Mouse (Mus musculus) forebrain, embryonic 15.5 days (tissue): ENCODE measurements around the gene Muc2. TPM values are rescaled to one million over a fixed set of nuclear protein-coding genes. Genes with fewer than 3 reads are reported as not detected.

Experiments
- ATAC-seq: fragments of 200-750 bp; cut with Nextera tagmentation; replicated peaks from 2 replicates; pipeline ENCODE4 v1.8.0; 2017; ENCODE audit warnings: mild to moderate bottlenecking, moderate TSS enrichment, moderate library complexity
- H3K27ac ChIP-seq: fragments of 300-500 bp; sonication (generic); replicated peaks from 2 replicates; pipeline ENCODE4 v1.5.1; 2015; ENCODE audit warnings: mild to moderate bottlenecking, inconsistent platforms
- H3K27me3 ChIP-seq: fragments of 300-500 bp; sonication (generic); 2 replicates; pipeline ENCODE4 v1.6.1; 2015; ENCODE audit warnings: inconsistent platforms
- H3K36me3 ChIP-seq: fragments of 300-500 bp; sonication (generic); 2 replicates; pipeline ENCODE4 v1.6.1; 2015; ENCODE audit warnings: mild to moderate bottlenecking, inconsistent platforms
- H3K4me1 ChIP-seq: fragments of 300-500 bp; sonication (generic); 2 replicates; pipeline ENCODE4 v1.6.1; 2015; ENCODE audit warnings: inconsistent platforms
- H3K4me2 ChIP-seq: fragments of 300-500 bp; sonication (generic); replicated peaks from 2 replicates; pipeline ENCODE4 v1.6.1; 2015; ENCODE audit warnings: mild to moderate bottlenecking, inconsistent platforms
- H3K4me3 ChIP-seq: fragments of 300-500 bp; sonication (generic); 2 replicates; pipeline ENCODE4 v1.5.1; 2015; ENCODE audit warnings: mild to moderate bottlenecking, inconsistent platforms
- H3K9ac ChIP-seq: fragments of 300-500 bp; sonication (generic); replicated peaks from 2 replicates; pipeline ENCODE4 v1.6.1; 2015; ENCODE audit warnings: mild to moderate bottlenecking, inconsistent platforms
- H3K9me3 ChIP-seq: fragments of 300-500 bp; sonication (generic); 2 replicates; pipeline ENCODE4 v1.6.1; 2016; ENCODE audit warnings: inconsistent platforms
- WGBS: fragments of 180-500 bp; shearing (Covaris S2); methylation state at CpG from one replicate; pipeline ENCODE4 v1.1.7; 2015; ENCODE audit warnings: mixed read lengths; 5-methylcytosine and 5-hydroxymethylcytosine counted together
- polyA plus RNA-seq: library from polyadenylated mRNA; unstranded; fragments of >200 nt; fragmentation: Nextera tagmentation; extraction: Ambion mirVana; gene quantifications from 2 replicates; pipeline ENCODE4 v1.2.1, GENCODE M21; 2015

The Muc2 gene
- polyA plus RNA-seq, 1 experiment from 2014 or later, result 0.15 TPM

DNA sequence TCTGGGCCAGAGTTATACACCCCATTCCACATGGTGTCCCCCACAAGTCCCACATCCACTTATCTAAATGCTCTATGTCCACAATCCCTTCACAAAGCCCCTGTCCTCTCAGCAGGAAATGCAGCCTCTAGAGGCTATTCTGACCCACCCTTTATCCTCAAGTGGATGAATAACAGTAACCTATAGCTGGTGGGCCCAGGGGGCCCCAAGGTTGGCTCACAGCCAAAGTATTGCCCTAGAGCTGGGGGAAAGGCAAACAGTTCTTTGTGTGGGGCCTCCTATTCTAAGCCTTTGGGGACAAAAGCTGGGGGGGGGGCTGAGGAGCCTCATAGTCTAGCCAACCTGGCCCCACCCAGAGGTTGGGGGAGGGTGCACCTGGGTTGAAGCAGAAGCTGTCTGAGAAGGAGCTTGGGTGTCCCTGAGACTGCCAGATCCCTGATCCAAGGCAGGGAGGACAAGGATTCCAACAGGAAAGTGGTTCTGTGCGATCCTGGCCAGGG lies 82.0 kb downstream of the Muc2 start:
- H3K36me3 ChIP-seq, result no peaks in the 10 kb centered on the region
- H3K4me2 ChIP-seq, result no peak overlapping the region
- peaks cover 8% of the 10 kb centered on the region for H3K4me1 ChIP-seq
- no peak overlapping the region for H3K4me3 ChIP-seq
- no peak for ATAC-seq
- no peaks in the 10 kb centered on the region for H3K9me3 ChIP-seq
- no peak overlapping the region for H3K27ac ChIP-seq
- 58% methylated on average over 1 of the region's 1 CpGs for WGBS
- H3K27me3 ChIP-seq, result no peaks in the 10 kb centered on the region
- no peak overlapping the region for H3K9ac ChIP-seq

- H3K27ac ChIP-seq, result no peak overlapping the region
- H3K36me3 ChIP-seq, result no peaks in the 10 kb centered on the region
- peaks cover 8% of the 10 kb centered on the region for H3K4me1 ChIP-seq
- no peaks in the 10 kb centered on the region for H3K9me3 ChIP-seq
- WGBS, result 93% methylated on average over 2 of the region's 2 CpGs
- H3K27me3 ChIP-seq, result no peaks in the 10 kb centered on the region
- H3K4me3 ChIP-seq, result no peak overlapping the region
- no peak for ATAC-seq
- no peak overlapping the region for H3K9ac ChIP-seq
- no peak overlapping the region for H3K4me2 ChIP-seq
Observed at GRCm38 (mm10) chr7:141774855-141775254, 84.7 kb downstream of the Muc2 start.

DNA sequence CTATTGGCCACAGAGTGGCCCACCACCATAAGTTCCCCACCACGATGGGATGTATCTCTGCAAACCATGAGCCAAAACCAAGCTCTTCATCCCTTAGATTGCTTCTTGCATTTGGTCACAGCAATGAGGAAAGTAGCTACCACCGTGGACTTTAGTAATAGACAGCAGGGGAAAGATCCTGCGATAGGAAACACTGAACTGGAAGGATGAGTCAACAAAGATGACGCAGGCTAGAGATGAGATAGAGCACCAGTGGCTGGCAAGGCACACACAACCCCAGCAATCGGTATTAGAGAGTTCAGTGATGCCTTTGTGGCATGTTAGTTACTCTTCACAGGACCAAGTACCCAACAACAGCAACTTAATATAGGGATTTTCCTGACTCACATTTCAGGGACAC lies 86.1 kb downstream of the Muc2 start:
- Histone ChIP-seq H3K4me1 (peaks cover 8% of the 10 kb centered on the region), H3K27me3 (no peaks in the 10 kb centered on the region), H3K4me3 (no peak overlapping the region), H3K9ac (no peak overlapping the region), H3K27ac (no peak overlapping the region), H3K36me3 (no peaks in the 10 kb centered on the region), H3K4me2 (no peak overlapping the region), H3K9me3 (no peaks in the 10 kb centered on the region)
- ATAC-seq, result no peak
- 93% methylated on average over 5 of the region's 5 CpGs for WGBS

GRCm38 (mm10) chr7:141788677-141789452 lies 98.7 kb downstream of the Muc2 start, which contains the start of gene Muc5ac:
Gene Muc5ac, plus strand, starts transcription at chr7:141788972.
- H3K9ac ChIP-seq, result no peak within 1 kb of the TSS
- no peaks in the 10 kb centered on the region for H3K27me3 ChIP-seq
- WGBS, result 91% methylated on average over 6 of the region's 6 CpGs
- ATAC-seq, result no peak
- no peak within 1 kb of the TSS for H3K27ac ChIP-seq
- H3K36me3 ChIP-seq, result no peaks in the 10 kb centered on the region
- no peaks in the 10 kb centered on the region for H3K9me3 ChIP-seq
- H3K4me3 ChIP-seq, result no peak within 1 kb of the TSS
- no peak within 1 kb of the TSS for H3K4me2 ChIP-seq
- no peaks in the 10 kb centered on the region for H3K4me1 ChIP-seq

GRCm38 (mm10) chr7:141794251-141794650 lies 104.1 kb downstream of the Muc2 start:
- H3K4me1 ChIP-seq, result no peaks in the 10 kb centered on the region
- H3K27me3 ChIP-seq, result no peaks in the 10 kb centered on the region
- no peak overlapping the region for H3K4me3 ChIP-seq
- ATAC-seq, result no peak
- H3K36me3 ChIP-seq, result no peaks in the 10 kb centered on the region
- H3K9me3 ChIP-seq, result no peaks in the 10 kb centered on the region
- no peak overlapping the region for H3K9ac ChIP-seq
- no peak overlapping the region for H3K4me2 ChIP-seq
- H3K27ac ChIP-seq, result no peak overlapping the region
- 88% methylated on average over 1 of the region's 1 CpGs for WGBS

GRCm38 (mm10) chr7:141803206-141803605 lies 113.1 kb downstream of the Muc2 start:
- no peak overlapping the region for H3K4me3 ChIP-seq
- no peak for ATAC-seq
- no peak overlapping the region for H3K27ac ChIP-seq
- H3K4me2 ChIP-seq, result no peak overlapping the region
- H3K36me3 ChIP-seq, result no peaks in the 10 kb centered on the region
- H3K4me1 ChIP-seq, result no peaks in the 10 kb centered on the region
- WGBS, result 91% methylated on average over 7 of the region's 7 CpGs
- H3K27me3 ChIP-seq, result no peaks in the 10 kb centered on the region
- no peaks in the 10 kb centered on the region for H3K9me3 ChIP-seq
- H3K9ac ChIP-seq, result no peak overlapping the region

Other genes with a start within 250 kb of the Muc2 start
- gene Pidd1, start 246.3 kb upstream of the Muc2 start, polyA plus RNA-seq, result 7.8 and 9.5 TPM in 2 replicates
- 820 and 834 TPM in 2 replicates for gene Rplp2, start 243.0 kb upstream of the Muc2 start, polyA plus RNA-seq
- 21.5 and 22.0 TPM in 2 replicates for gene Pnpla2, start 235.1 kb upstream of the Muc2 start, polyA plus RNA-seq
- 5.0 and 8.5 TPM in 2 replicates for gene Cracr2b, start 229.2 kb upstream of the Muc2 start, polyA plus RNA-seq
- gene Cd151, start 222.9 kb upstream of the Muc2 start, polyA plus RNA-seq, result 15.9 and 18.6 TPM in 2 replicates
- gene Polr2l, start 215.2 kb upstream of the Muc2 start, polyA plus RNA-seq, result 68.3 and 73.2 TPM in 2 replicates
- gene Tspan4, start 215.1 kb upstream of the Muc2 start, polyA plus RNA-seq, result 25.6 and 27.3 TPM in 2 replicates
- gene Chid1, start 150.5 kb upstream of the Muc2 start, polyA plus RNA-seq, result 32.2 and 33.7 TPM in 2 replicates
- gene Ap2a2, start 128.2 kb upstream of the Muc2 start, polyA plus RNA-seq, result 106 and 110 TPM in 2 replicates
- 0.25 and 0.28 TPM in 2 replicates for gene Muc6, start 35.0 kb upstream of the Muc2 start, polyA plus RNA-seq
- not detected in 2 replicates for gene Muc5ac, start 98.6 kb downstream of the Muc2 start, polyA plus RNA-seq
- 0.04 and 0.05 TPM in 2 replicates for gene Muc5b, start 148.7 kb downstream of the Muc2 start, polyA plus RNA-seq
- gene Tollip, start 228.2 kb downstream of the Muc2 start, polyA plus RNA-seq, result 84.4 and 87.9 TPM in 2 replicates